Mouse (Mus musculus) ES-Bruce4 (cell line): ENCODE measurements around the gene Pgpep1l. TPM values are rescaled to one million over a fixed set of nuclear protein-coding genes. Genes with fewer than 3 reads are reported as not detected.

ENCODE experiments used
- H3K27ac ChIP-seq: 2 replicates; pipeline ENCODE4 v1.5.1; 2012; ENCODE audit warnings: low read length, inconsistent platforms; ENCODE audit not compliant: insufficient read depth
- H3K27me3 ChIP-seq: 2 replicates; pipeline ENCODE4 v1.6.1; 2012; ENCODE audit warnings: mild to moderate bottlenecking, low read length, inconsistent platforms; ENCODE audit not compliant: control insufficient read depth, poor library complexity, insufficient read depth, severe bottlenecking
- H3K36me3 ChIP-seq: 2 replicates; pipeline ENCODE4 v1.6.1; 2012; ENCODE audit warnings: inconsistent platforms, mild to moderate bottlenecking, low read length, moderate library complexity; ENCODE audit not compliant: control insufficient read depth, poor library complexity, insufficient read depth, severe bottlenecking
- H3K4me1 ChIP-seq: one replicate; pipeline ENCODE4 v1.8.1; 2011; ENCODE audit warnings: low read length; ENCODE audit not compliant: control insufficient read depth, insufficient read depth
- H3K4me3 ChIP-seq: 2 replicates; pipeline ENCODE4 v1.5.1; 2011; ENCODE audit warnings: low read depth, mild to moderate bottlenecking, low read length
- H3K9ac ChIP-seq: 2 replicates; pipeline ENCODE4 v1.6.1; 2012; ENCODE audit warnings: low read depth, mild to moderate bottlenecking, inconsistent platforms; ENCODE audit not compliant: poor library complexity, severe bottlenecking
- H3K9me3 ChIP-seq: replicated peaks from 2 replicates; pipeline ENCODE4 v1.6.1; 2012; ENCODE audit warnings: mild to moderate bottlenecking, low read length, inconsistent platforms; ENCODE audit not compliant: control insufficient read depth, poor library complexity, insufficient read depth, severe bottlenecking
- CTCF ChIP-seq: IDR thresholded peaks from one replicate; pipeline ENCODE4 v1.8.1; 2011; ENCODE audit warnings: low read depth, low read length
- EP300 ChIP-seq: IDR thresholded peaks from 2 replicates; pipeline ENCODE4 v1.6.1; 2011; ENCODE audit warnings: low read depth, low read length; ENCODE audit not compliant: insufficient read depth
- POLR2A ChIP-seq: IDR thresholded peaks from one replicate; pipeline ENCODE4 v1.8.1; 2011; ENCODE audit warnings: low read length; ENCODE audit not compliant: insufficient read depth
- polyA plus RNA-seq: library from polyadenylated mRNA; stranded (reverse); fragments of >200 nt; gene quantifications from 2 replicates; pipeline ENCODE4 v1.2.4, GENCODE M21; 2011; ENCODE audit warnings: low read depth; ENCODE audit not compliant: missing spikeins, insufficient read depth, insufficient read length

Gene Pgpep1l
- polyA plus RNA-seq, 1 experiment, result 3.4 TPM

DNA sequence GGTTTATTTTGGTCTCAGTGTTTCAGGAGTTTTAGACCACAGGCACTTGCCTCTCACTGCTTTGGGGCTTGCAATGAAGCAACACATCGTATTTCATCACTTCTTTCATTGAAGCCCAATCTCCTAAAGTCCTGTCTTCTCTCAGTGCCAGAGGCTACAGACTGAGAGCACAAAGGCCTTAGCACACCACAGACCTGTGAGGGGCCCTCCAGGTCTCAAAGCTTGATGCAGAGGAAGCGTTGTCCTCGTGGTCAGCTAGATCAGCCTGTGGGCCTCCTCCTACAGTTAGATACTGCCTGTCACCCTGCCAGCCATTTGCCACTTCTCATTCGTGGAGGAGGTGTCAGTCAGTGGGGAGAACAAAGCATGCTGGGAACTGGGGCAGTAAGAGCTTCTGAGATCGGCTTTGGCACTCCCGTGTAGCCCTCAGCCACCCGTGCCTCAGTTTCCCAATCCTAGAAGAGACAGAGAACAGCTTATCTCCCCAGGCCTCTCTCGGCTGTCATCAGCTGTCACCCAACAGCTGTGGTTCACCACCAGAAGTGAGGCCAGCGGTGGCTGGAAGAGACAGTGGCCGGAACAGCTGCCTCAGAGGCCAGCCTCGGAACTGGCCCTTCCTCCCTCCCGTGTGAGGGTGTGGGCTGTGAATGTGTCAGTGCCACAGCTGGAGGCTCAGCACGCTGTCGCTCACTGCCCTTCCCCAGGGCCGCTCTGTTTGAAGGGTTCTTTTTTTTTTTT, 69.9 kb downstream of the Pgpep1l start:
- TF ChIP-seq EP300 (no peak), CTCF (no peak), POLR2A (no peak)
- H3K9me3 ChIP-seq, result no peaks in the 10 kb centered on the region
- no peak overlapping the region for H3K4me3 ChIP-seq
- H3K27me3 ChIP-seq, result no peaks in the 10 kb centered on the region
- no peak overlapping the region for H3K27ac ChIP-seq
- H3K4me1 ChIP-seq, result no peaks in the 10 kb centered on the region
- H3K36me3 ChIP-seq, result peaks cover 4% of the 10 kb centered on the region; the same call in 1 of the 2 replicates
- H3K9ac ChIP-seq, result no peak overlapping the region

DNA sequence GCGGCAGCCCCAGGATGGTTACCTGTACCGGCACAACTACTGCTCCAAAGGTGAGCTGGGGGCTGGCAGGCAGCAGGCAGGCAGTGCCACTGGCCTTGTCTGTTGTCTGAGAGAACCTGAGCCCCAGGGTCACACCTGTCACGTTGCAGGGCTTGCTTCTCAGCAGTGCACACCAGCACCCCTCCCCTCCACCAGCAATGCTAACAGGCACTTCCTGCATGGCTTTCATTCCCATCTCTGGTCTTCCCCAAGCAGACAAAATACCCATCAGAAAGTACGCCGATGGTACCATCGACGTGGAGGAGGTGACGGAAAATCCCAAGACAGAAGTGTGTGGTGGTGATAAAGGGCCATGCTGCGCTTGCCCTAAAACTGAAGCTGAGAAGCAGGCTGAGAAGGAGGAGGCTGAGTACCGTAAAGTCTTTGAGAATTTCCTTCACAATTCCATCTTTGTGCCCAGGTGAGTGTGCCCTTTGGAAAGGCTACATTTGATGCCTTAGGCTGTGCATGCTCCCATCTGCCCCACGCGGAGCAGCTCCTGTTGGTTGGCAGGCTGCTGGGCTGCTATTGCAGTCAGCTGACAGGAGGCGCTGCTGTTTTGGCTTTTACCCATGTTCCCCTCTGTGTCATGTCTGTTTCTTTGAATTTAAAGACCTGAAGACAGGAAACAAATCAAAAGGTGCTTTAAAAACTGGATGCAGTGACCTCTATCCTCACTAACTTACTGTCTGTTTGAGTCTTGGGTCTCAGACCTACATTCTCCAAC, 74.2 kb downstream of the Pgpep1l start:
- Histone ChIP-seq H3K27me3 (no peaks in the 10 kb centered on the region), H3K9me3 (no peaks in the 10 kb centered on the region), H3K4me3 (no peak overlapping the region), H3K36me3 (peaks cover 2% of the 10 kb centered on the region; the same call in 1 of the 2 replicates), H3K4me1 (no peaks in the 10 kb centered on the region), H3K9ac (no peak overlapping the region), H3K27ac (no peak overlapping the region)
- TF ChIP-seq CTCF (no peak), POLR2A (no peak), EP300 (no peak)

GRCm38 (mm10) chr7:68189211-68189610, 74.8 kb downstream of the Pgpep1l start:
- Histone ChIP-seq H3K27ac (no peak overlapping the region), H3K36me3 (peaks cover 2% of the 10 kb centered on the region; the same call in 1 of the 2 replicates), H3K9ac (no peak overlapping the region), H3K9me3 (no peaks in the 10 kb centered on the region), H3K27me3 (no peaks in the 10 kb centered on the region), H3K4me1 (no peaks in the 10 kb centered on the region), H3K4me3 (no peak overlapping the region)
- no peak for TF ChIP-seq EP300
- no peak for TF ChIP-seq CTCF
- TF ChIP-seq POLR2A, result no peak

Other genes with a start within 250 kb of the Pgpep1l start
- gene Fam169b, start 9.6 kb upstream of the Pgpep1l start, polyA plus RNA-seq, result 7.5 and 7.8 TPM in 2 replicates